Mouse (Mus musculus): ENCODE measurements around the gene Tusc2. TPM values are rescaled to one million over a fixed set of nuclear protein-coding genes. Genes with fewer than 3 reads are reported as not detected.

Gene Tusc2
- total and polyA plus RNA-seq, 2 experiments = 22.6 to 52.8 TPM

DNA sequence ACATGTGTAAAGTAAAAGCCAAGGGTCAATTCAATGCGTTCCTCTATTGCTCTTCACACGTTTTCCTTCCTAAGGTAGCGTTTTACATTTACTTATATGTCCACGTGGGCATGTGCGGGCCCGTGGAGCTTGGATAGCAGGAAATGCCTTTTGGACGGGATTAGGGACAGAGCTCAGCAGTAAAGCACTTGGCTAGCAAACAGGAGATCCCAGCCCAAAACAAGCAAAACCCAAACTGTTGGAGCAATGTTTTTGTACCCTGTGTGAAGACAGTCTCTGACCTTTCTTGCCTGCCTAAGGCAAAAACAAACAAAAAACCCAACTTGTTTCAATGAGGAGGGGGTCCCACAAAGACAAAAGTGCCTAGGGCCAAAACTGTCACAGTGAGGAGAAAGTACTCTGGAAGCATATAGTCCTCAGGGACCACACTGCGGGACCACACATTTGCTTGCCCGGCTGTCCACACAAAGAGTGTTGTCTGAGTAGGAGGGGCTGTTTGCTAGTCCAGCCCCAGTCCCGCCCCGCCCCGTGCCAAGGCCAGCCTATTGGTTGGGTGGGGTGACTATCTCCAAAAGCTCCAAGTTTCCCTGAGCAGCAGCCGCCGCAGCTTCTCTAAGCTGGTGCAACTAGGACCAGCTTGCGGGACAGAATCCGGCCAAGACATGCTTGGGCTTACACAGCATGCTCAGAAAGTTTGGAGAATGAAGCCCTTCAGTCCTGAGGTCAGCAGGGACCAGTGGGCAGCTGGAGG is 13.5 kb downstream of the Tusc2 start, which contains the start of gene Hyal1:
Gene Hyal1 (plus strand): TSS at position 571 of the 751 bp plus-strand sequence.
- Histone ChIP-seq H3K36me3 (ENCODE audit: control insufficient read depth, insufficient read depth, low read length) (peaks cover 9% of the 10 kb centered on the region), H3K79me2 (ENCODE audit: control insufficient read depth, insufficient read depth, low read length) (peaks cover 19% of the 10 kb centered on the region; the same call in 1 of the 2 replicates), H3K27me3 (ENCODE audit: control insufficient read depth, insufficient read depth, low read length) (no peaks in the 10 kb centered on the region), H3K27ac (replicated peaks; ENCODE audit: insufficient read depth, low read depth, low read length) (peak within 1 kb of the TSS; percentile 97), H3K4me1 (ENCODE audit: control insufficient read depth, insufficient read depth, low read length) (peaks cover 25% of the 10 kb centered on the region), H3K9ac (ENCODE audit: low read depth, low read length) (peak within 1 kb of the TSS; percentile 91), H3K4me3 (ENCODE audit: insufficient read depth, low read depth, low read length) (peak within 1 kb of the TSS; percentile 91)
- 6% methylated on average over 16 of the region's 16 CpGs for WGBS
- DNase-seq (ENCODE audit: extremely low read depth, low read depth, low spot score) = peak; percentile 97
- TF ChIP-seq CTCF (IDR thresholded peaks at IDR 0.05; ENCODE audit: low read depth, low read length) (no peak), POLR2A (IDR thresholded peaks at IDR 0.05; ENCODE audit: extremely low read depth, insufficient read depth, low read length) (peak; percentile 94)

DNA sequence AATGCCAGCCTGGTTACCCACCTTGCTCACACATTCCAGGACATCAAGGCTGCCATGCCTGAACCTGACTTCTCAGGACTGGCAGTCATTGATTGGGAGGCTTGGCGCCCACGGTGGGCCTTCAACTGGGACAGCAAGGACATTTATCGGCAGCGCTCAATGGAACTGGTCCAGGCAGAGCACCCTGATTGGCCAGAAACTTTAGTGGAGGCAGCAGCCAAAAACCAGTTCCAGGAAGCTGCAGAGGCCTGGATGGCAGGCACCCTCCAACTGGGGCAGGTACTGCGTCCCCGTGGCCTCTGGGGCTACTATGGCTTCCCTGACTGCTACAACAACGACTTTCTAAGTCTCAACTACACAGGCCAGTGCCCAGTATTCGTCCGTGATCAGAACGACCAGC is 14.8 kb downstream of the Tusc2 start:
- Histone ChIP-seq H3K27ac (replicated peaks; ENCODE audit: insufficient read depth, low read depth, low read length) (peak overlapping the region; percentile 97), H3K9ac (ENCODE audit: low read depth, low read length) (peak overlapping the region; percentile 91), H3K79me2 (ENCODE audit: control insufficient read depth, insufficient read depth, low read length) (peaks cover 15% of the 10 kb centered on the region; the same call in 1 of the 2 replicates), H3K36me3 (ENCODE audit: control insufficient read depth, insufficient read depth, low read length) (peaks cover 2% of the 10 kb centered on the region; the same call in 1 of the 2 replicates), H3K4me3 (ENCODE audit: insufficient read depth, low read depth, low read length) (peak overlapping the region; percentile 91), H3K4me1 (ENCODE audit: control insufficient read depth, insufficient read depth, low read length) (peaks cover 28% of the 10 kb centered on the region), H3K27me3 (ENCODE audit: control insufficient read depth, insufficient read depth, low read length) (no peaks in the 10 kb centered on the region)
- DNase-seq (ENCODE audit: extremely low read depth, low read depth, low spot score) = peak; percentile 90
- WGBS = 20% methylated on average over 10 of the region's 10 CpGs
- TF ChIP-seq CTCF (IDR thresholded peaks at IDR 0.05; ENCODE audit: low read depth, low read length) = no peak
- peak; percentile 44; the same call in 1 of the 2 replicates for TF ChIP-seq POLR2A (IDR thresholded peaks at IDR 0.05; ENCODE audit: extremely low read depth, insufficient read depth, low read length)

DNA sequence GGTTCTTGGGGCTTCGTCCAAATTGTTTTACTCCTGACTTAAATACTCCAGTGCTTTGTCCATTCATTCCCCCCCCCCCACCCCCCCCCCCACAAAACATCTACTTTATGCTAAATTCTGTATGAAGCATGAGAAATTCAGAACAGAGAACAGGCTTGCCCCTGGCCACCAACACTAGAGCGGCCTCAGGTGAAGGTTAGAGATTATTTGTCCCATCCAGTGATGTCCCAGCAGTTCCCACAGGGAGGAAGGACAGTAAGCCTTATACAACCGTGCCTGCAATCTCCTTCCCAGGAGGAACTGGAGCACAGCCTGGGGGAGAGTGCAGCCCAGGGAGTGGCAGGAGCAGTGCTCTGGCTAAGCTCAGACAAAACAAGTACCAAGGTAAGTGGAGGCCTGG is 15.5 kb downstream of the Tusc2 start, which contains the start of gene Naa80:
Gene Naa80 (plus strand): TSS at position 301 of the 400 bp plus-strand sequence.
- H3K9ac ChIP-seq (ENCODE audit: low read depth, low read length) = peak within 1 kb of the TSS; percentile 91
- DNase-seq (ENCODE audit: extremely low read depth, low read depth, low spot score) = no peak
- TF ChIP-seq CTCF (IDR thresholded peaks at IDR 0.05; ENCODE audit: low read depth, low read length) = no peak
- TF ChIP-seq POLR2A (IDR thresholded peaks at IDR 0.05; ENCODE audit: extremely low read depth, insufficient read depth, low read length) = no peak
- WGBS = 24% methylated on average over 3 of the region's 3 CpGs
- peak within 1 kb of the TSS; percentile 91 for H3K4me3 ChIP-seq (ENCODE audit: insufficient read depth, low read depth, low read length)
- H3K36me3 ChIP-seq (ENCODE audit: control insufficient read depth, insufficient read depth, low read length) = peaks cover 2% of the 10 kb centered on the region; the same call in 1 of the 2 replicates
- H3K27me3 ChIP-seq (ENCODE audit: control insufficient read depth, insufficient read depth, low read length) = no peaks in the 10 kb centered on the region
- H3K4me1 ChIP-seq (ENCODE audit: control insufficient read depth, insufficient read depth, low read length) = peaks cover 28% of the 10 kb centered on the region
- H3K27ac ChIP-seq (replicated peaks; ENCODE audit: insufficient read depth, low read depth, low read length) = peak within 1 kb of the TSS; percentile 97
- peaks cover 15% of the 10 kb centered on the region; the same call in 1 of the 2 replicates for H3K79me2 ChIP-seq (ENCODE audit: control insufficient read depth, insufficient read depth, low read length)

DNA sequence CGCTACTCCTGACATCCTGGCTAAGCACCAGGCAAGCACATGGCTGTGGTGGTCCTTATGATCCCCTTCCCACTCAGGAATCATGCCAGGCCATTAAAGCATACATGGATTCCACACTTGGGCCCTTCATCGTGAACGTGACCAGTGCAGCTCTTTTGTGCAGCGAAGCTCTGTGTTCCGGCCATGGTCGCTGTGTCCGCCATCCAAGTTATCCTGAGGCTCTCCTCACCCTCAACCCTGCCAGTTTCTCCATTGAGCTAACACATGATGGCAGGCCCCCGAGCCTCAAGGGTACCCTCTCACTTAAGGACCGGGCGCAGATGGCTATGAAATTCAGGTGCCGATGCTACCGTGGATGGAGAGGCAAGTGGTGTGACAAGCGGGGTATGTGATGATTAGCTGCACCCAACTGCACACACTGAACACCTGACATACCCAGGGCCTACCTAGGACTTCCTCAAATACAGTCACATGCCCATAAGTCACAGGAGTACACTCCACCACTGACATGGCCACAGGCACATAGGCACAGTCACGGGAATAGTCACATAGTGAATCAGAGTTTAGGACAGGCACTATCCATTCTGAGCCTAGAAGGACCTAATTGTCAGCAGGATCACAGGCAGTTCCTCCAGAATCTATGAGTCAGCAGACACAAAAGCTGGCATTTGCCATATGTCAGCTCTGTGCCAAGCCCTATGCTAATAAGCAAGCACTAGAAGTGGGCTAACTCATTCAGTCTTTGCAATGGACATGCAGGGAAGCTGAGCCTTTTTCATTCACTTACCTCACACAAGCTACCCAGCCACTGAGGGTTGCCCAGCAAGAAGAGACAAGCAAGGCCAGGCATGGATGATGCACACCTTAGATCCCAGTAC is 16.2 kb downstream of the Tusc2 start:
- TF ChIP-seq CTCF (IDR thresholded peaks at IDR 0.05; ENCODE audit: low read depth, low read length) (no peak), POLR2A (IDR thresholded peaks at IDR 0.05; ENCODE audit: extremely low read depth, insufficient read depth, low read length) (no peak)
- Histone ChIP-seq H3K36me3 (ENCODE audit: control insufficient read depth, insufficient read depth, low read length) (peaks cover 2% of the 10 kb centered on the region; the same call in 1 of the 2 replicates), H3K79me2 (ENCODE audit: control insufficient read depth, insufficient read depth, low read length) (peaks cover 15% of the 10 kb centered on the region; the same call in 1 of the 2 replicates), H3K27me3 (ENCODE audit: control insufficient read depth, insufficient read depth, low read length) (no peaks in the 10 kb centered on the region), H3K9ac (ENCODE audit: low read depth, low read length) (peak overlapping the region; percentile 64), H3K27ac (replicated peaks; ENCODE audit: insufficient read depth, low read depth, low read length) (peak overlapping the region; percentile 20), H3K4me3 (ENCODE audit: insufficient read depth, low read depth, low read length) (peak overlapping the region; percentile 8), H3K4me1 (ENCODE audit: control insufficient read depth, insufficient read depth, low read length) (peaks cover 28% of the 10 kb centered on the region)
- peak; percentile 39 for DNase-seq (ENCODE audit: extremely low read depth, low read depth, low spot score)
- 91% methylated on average over 14 of the region's 14 CpGs for WGBS

DNA sequence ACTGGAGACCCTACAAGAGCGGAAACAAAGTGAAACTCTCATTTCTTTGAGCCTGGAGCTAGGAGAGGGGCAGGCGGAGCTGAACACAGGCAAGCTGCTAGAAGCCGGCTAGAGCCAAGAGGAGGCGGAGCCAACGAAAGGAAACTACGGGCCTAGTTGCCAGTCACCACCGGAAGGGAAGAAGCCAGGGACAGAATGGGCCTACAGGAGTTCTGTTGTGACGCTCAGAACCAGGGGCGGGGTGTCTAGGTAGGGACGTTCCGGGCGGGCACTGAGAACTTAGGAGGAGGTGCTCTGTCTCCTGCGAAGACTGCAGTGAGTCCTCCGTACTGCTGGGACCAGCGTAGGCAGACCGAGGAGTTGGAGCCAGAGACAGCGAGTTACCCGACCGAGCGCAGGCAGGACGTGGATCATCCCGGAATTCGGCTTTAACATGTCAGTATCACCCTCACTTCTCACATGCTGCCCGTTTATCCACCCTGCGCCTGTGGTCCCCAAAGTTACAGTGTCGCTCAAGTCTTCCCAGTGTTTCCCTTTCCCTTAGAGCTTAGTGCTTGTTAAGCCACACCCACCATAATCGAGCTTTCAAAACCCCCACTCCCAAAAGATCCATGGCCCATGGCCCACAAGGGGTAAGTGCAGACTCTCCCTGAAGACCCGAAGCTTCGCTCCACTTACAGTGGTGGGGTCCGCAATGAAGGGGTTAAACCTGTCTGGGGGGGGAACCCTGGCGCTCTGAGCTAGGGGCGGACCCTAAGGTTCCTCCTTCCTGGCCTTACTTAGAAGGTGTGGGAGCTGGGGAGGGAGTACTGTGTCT is 17.7 kb downstream of the Tusc2 start, which contains the start of gene Hyal3:
Gene Hyal3 (plus strand): TSS at position 318 of the 817 bp plus-strand sequence.
- TF ChIP-seq POLR2A (IDR thresholded peaks at IDR 0.05; ENCODE audit: extremely low read depth, insufficient read depth, low read length) = peak; percentile 87
- TF ChIP-seq CTCF (IDR thresholded peaks at IDR 0.05; ENCODE audit: low read depth, low read length) = no peak
- Histone ChIP-seq H3K36me3 (ENCODE audit: control insufficient read depth, insufficient read depth, low read length) (peaks cover 2% of the 10 kb centered on the region; the same call in 1 of the 2 replicates), H3K27ac (replicated peaks; ENCODE audit: insufficient read depth, low read depth, low read length) (peak within 1 kb of the TSS; percentile 57), H3K27me3 (ENCODE audit: control insufficient read depth, insufficient read depth, low read length) (no peaks in the 10 kb centered on the region), H3K9ac (ENCODE audit: low read depth, low read length) (peak within 1 kb of the TSS; percentile 74), H3K79me2 (ENCODE audit: control insufficient read depth, insufficient read depth, low read length) (peaks cover 15% of the 10 kb centered on the region; the same call in 1 of the 2 replicates), H3K4me1 (ENCODE audit: control insufficient read depth, insufficient read depth, low read length) (peaks cover 26% of the 10 kb centered on the region), H3K4me3 (ENCODE audit: insufficient read depth, low read depth, low read length) (peak within 1 kb of the TSS; percentile 67)
- under 1% methylated on average over 32 of the region's 32 CpGs for WGBS
- peak; percentile 95 for DNase-seq (ENCODE audit: extremely low read depth, low read depth, low spot score)
